Mouse (Mus musculus): ENCODE measurements at regions not wholly inside any gene's neighbourhood (a gene's known extent, or its start where the extent isn't known, plus 50 kb on each side); places are given as distances from the start of the nearest gene placed in this dataset.

GRCm38 (mm10) chr11:19226756-19227155, 208.0 kb upstream of the Meis1 start:
- intact Hi-C loops (cut with DNase I) = no loop called here

GRCm38 (mm10) chr11:19227716-19228115, 208.9 kb upstream of the Meis1 start:
- intact Hi-C loops (cut with DNase I) = no loop called here
- DNase-seq = no peak

More at GRCm38 (mm10) chr11:19226756-19227155, 208.0 kb upstream of the Meis1 start:
- DNase-seq = no peak

- no peak for DNase-seq
- intact Hi-C loops (cut with DNase I) = no loop called here
Measured at GRCm38 (mm10) chr11:19246390-19247114, 227.8 kb upstream of the Meis1 start.

GRCm38 (mm10) chr11:19253605-19254004, 234.8 kb upstream of the Meis1 start:
- DNase-seq = no peak
- intact Hi-C loops (cut with DNase I) = no loop called here

- intact Hi-C loops (cut with DNase I) = no loop called here
Measured at GRCm38 (mm10) chr11:19254183-19254582, 235.4 kb upstream of the Meis1 start.

GRCm38 (mm10) chr11:19257549-19257948, 238.8 kb upstream of the Meis1 start:
- intact Hi-C loops (cut with DNase I) = no loop called here

More at GRCm38 (mm10) chr11:19254183-19254582, 235.4 kb upstream of the Meis1 start:
- no peak for DNase-seq

GRCm38 (mm10) chr11:19262832-19263231, 244.0 kb upstream of the Meis1 start:
- intact Hi-C loops (cut with DNase I) = no loop called here
- DNase-seq = no peak

More at GRCm38 (mm10) chr11:19257549-19257948, 238.8 kb upstream of the Meis1 start:
- no peak for DNase-seq

- DNase-seq = no peak
- intact Hi-C loops (cut with DNase I) = no loop called here
Measured at GRCm38 (mm10) chr11:19264798-19265671, 246.2 kb upstream of the Meis1 start.

GRCm38 (mm10) chr11:19265672-19265972, 246.8 kb upstream of the Meis1 start:
- DNase-seq = no peak
- intact Hi-C loops (cut with DNase I) = no loop called here

- no peak for DNase-seq
- intact Hi-C loops (cut with DNase I) = no loop called here
Measured at GRCm38 (mm10) chr11:19290971-19291370, 272.2 kb upstream of the Meis1 start.

GRCm38 (mm10) chr11:19299411-19299810, 280.6 kb upstream of the Meis1 start:
- DNase-seq = no peak
- intact Hi-C loops (cut with DNase I) = no loop called here

- intact Hi-C loops (cut with DNase I) = no loop called here
- no peak for DNase-seq
Measured at GRCm38 (mm10) chr11:19306687-19307086, 287.9 kb upstream of the Meis1 start.

- intact Hi-C loops (cut with DNase I) = no loop called here
- no peak for DNase-seq
Measured at GRCm38 (mm10) chr11:19330685-19331239, 312.0 kb upstream of the Meis1 start.

GRCm38 (mm10) chr11:19332274-19332673, 313.5 kb upstream of the Meis1 start:
- intact Hi-C loops (cut with DNase I) = no loop called here
- DNase-seq = no peak

GRCm38 (mm10) chr11:19332727-19333126, 313.9 kb upstream of the Meis1 start:
- intact Hi-C loops (cut with DNase I) = no loop called here
- no peak for DNase-seq

- no peak for DNase-seq
- intact Hi-C loops (cut with DNase I) = no loop called here
Measured at GRCm38 (mm10) chr11:19333908-19334487, 315.2 kb upstream of the Meis1 start.

GRCm38 (mm10) chr11:19335384-19335783, 316.6 kb upstream of the Meis1 start:
- intact Hi-C loops (cut with DNase I) = no loop called here
- DNase-seq = no peak

- no peak for DNase-seq
- intact Hi-C loops (cut with DNase I) = no loop called here
Measured at GRCm38 (mm10) chr11:19339721-19340317, 321.0 kb upstream of the Meis1 start.

- intact Hi-C loops (cut with DNase I) = no loop called here
- DNase-seq = no peak
Measured at GRCm38 (mm10) chr11:19340889-19341288, 322.1 kb upstream of the Meis1 start.

- intact Hi-C loops (cut with DNase I) = no loop called here
Measured at GRCm38 (mm10) chr11:19341379-19341778, 322.6 kb upstream of the Meis1 start.

GRCm38 (mm10) chr11:19342803-19343202, 324.0 kb upstream of the Meis1 start:
- DNase-seq = no peak
- intact Hi-C loops (cut with DNase I) = no loop called here

More at GRCm38 (mm10) chr11:19341379-19341778, 322.6 kb upstream of the Meis1 start:
- no peak for DNase-seq

Data from heart, postnatal 14 days (tissue).